20 mouse cellular contexts compared by ENCODE assay signal in genomic region chr8:122329072-122329471, GRCm38 (mm10). TPM values are rescaled to one million over a fixed set of nuclear protein-coding genes. Genes with fewer than 3 reads are reported as not detected.
A peak's percentile ranks its signal among the peaks of the same experiment; 100 is the strongest.
DNase-seq lines count a peak whose midpoint lies in the region; ATAC-seq and TF ChIP-seq lines count a peak whose summit lies in the region.
"Had no signal": no experiment of that assay in that cellular context is flagged by ENCODE, and none has a peak within 500 bp of the region (broad histone marks: within the 10 kb centered on the region; RNA-seq: fewer than 3 reads in every experiment).

No protein-coding gene starts in this region.

- H3K4me2 ChIP-seq in forebrain, embryonic 12.5 days, result no peak overlapping the region
- no peak overlapping the region for H3K4me2 ChIP-seq in forebrain, embryonic 13.5 days
- H3K4me2 ChIP-seq in hindbrain, embryonic 13.5 days, result no peak overlapping the region
- H3K4me2 ChIP-seq in midbrain, embryonic 14.5 days (ENCODE audit: low read length), result no peak overlapping the region
- H3K4me2 ChIP-seq: kidney, embryonic 15.5 days had no signal

- no peaks in the 10 kb centered on the region for H3K9me3 ChIP-seq in forebrain, embryonic 12.5 days
- no peaks in the 10 kb centered on the region for H3K9me3 ChIP-seq in forebrain, embryonic 13.5 days (replicated peaks)
- no peaks in the 10 kb centered on the region for H3K9me3 ChIP-seq in hindbrain, embryonic 13.5 days
- no peaks in the 10 kb centered on the region for H3K9me3 ChIP-seq in midbrain, embryonic 14.5 days (ENCODE audit: control insufficient read depth, low read length)
- H3K9me3 ChIP-seq: kidney, embryonic 15.5 days had no signal

- no peak for DNase-seq in left cerebral cortex, adult 2 months (ENCODE audit: extremely low spot score in 1 of 2, low spot score in 2 of 2)
- DNase-seq in left cerebral cortex, postnatal 14 days (ENCODE audit: low spot score in 2 of 2), result no peak
- DNase-seq in midbrain, embryonic 14.5 days, result no peak
- DNase-seq in embryo, embryonic 10 days (ENCODE audit: low spot score), result no peak
- no peak for DNase-seq in left cerebral cortex, adult 18-20 months (ENCODE audit: low spot score in 2 of 2)
- DNase-seq: adrenal gland, postnatal 25 days; B cell, adult 2 months; cerebellum, adult 2 months; lung, postnatal 14 days; right cerebral cortex, adult 18-20 months; thymus, postnatal 14 days had no signal

- no peak overlapping the region for H3K9ac ChIP-seq in forebrain, embryonic 12.5 days
- no peak overlapping the region for H3K9ac ChIP-seq in forebrain, embryonic 13.5 days
- 0 out of 2 replicates have a peak overlapping the region, but pooled peaks have one; percentile 20 for H3K9ac ChIP-seq in hindbrain, embryonic 13.5 days
- H3K9ac ChIP-seq in midbrain, embryonic 14.5 days (replicated peaks; ENCODE audit: low read length), result no peak overlapping the region
- H3K9ac ChIP-seq: kidney, embryonic 15.5 days had no signal

- 78% methylated on average over 6 of the region's 8 CpGs for WGBS in forebrain, embryonic 12.5 days
- 77% methylated on average over 8 of the region's 8 CpGs for WGBS in forebrain, embryonic 13.5 days
- WGBS in hindbrain, embryonic 13.5 days, result 73% methylated on average over 8 of the region's 8 CpGs
- 64% methylated on average over 8 of the region's 8 CpGs for whole genome bisulfite sequencing in midbrain, embryonic 14.5 days

- ATAC-seq in forebrain, embryonic 12.5 days (ENCODE audit: low FRiP score), result no peak
- no peak for ATAC-seq in forebrain, embryonic 13.5 days
- ATAC-seq in hindbrain, embryonic 13.5 days (ENCODE audit: low FRiP score), result no peak
- no peak for ATAC-seq in midbrain, embryonic 14.5 days (ENCODE audit: low FRiP score, low TSS enrichment)

- TF ChIP-seq CTCF in left cerebral cortex, adult 2 months (IDR thresholded peaks at IDR 0.05), result no peak

- intact Hi-C loops in left cerebral cortex, adult 2 months (cut with DNase I), result no loop called here
- intact Hi-C loops in left cerebral cortex, postnatal 14 days (cut with DNase I), result no loop called here

- H3K36me3 ChIP-seq in forebrain, embryonic 12.5 days (replicated peaks), result no peaks in the 10 kb centered on the region
- no peaks in the 10 kb centered on the region for H3K36me3 ChIP-seq in forebrain, embryonic 13.5 days (ENCODE audit: poor library complexity, severe bottlenecking)
- H3K36me3 ChIP-seq in hindbrain, embryonic 13.5 days, result no peaks in the 10 kb centered on the region
- H3K36me3 ChIP-seq in midbrain, embryonic 14.5 days (ENCODE audit: control insufficient read depth, insufficient read depth, low read length), result no peaks in the 10 kb centered on the region

- 0 out of 2 replicates have a peak overlapping the region, but pooled peaks have one; percentile 1 for H3K27ac ChIP-seq in forebrain, embryonic 12.5 days
- no peak overlapping the region for H3K27ac ChIP-seq in forebrain, embryonic 13.5 days
- 0 out of 2 replicates have a peak overlapping the region, but pooled peaks have one; percentile 15 for H3K27ac ChIP-seq in left cerebral cortex, adult 2 months
- H3K27ac ChIP-seq in hindbrain, embryonic 13.5 days, result peak overlapping the region; percentile 62; the same call in 1 of the 2 replicates
- H3K27ac ChIP-seq in midbrain, embryonic 14.5 days (replicated peaks; ENCODE audit: low read depth, low read length), result peak overlapping the region; percentile 72
- H3K27ac ChIP-seq: kidney, embryonic 15.5 days had no signal

- H3K27me3 ChIP-seq in forebrain, embryonic 12.5 days, result peaks cover 25% of the 10 kb centered on the region
- peaks cover 7% of the 10 kb centered on the region for H3K27me3 ChIP-seq in forebrain, embryonic 13.5 days
- peaks cover 16% of the 10 kb centered on the region for H3K27me3 ChIP-seq in hindbrain, embryonic 13.5 days
- H3K27me3 ChIP-seq in midbrain, embryonic 14.5 days (ENCODE audit: control insufficient read depth, insufficient read depth, low read length), result peaks cover 2% of the 10 kb centered on the region; the same call in 1 of the 2 replicates

- H3K4me3 ChIP-seq in forebrain, embryonic 12.5 days (replicated peaks), result no peak overlapping the region
- no peak overlapping the region for H3K4me3 ChIP-seq in forebrain, embryonic 13.5 days
- H3K4me3 ChIP-seq in left cerebral cortex, adult 2 months, result no peak overlapping the region
- H3K4me3 ChIP-seq in hindbrain, embryonic 13.5 days, result no peak overlapping the region
- no peak overlapping the region for H3K4me3 ChIP-seq in midbrain, embryonic 14.5 days (replicated peaks; ENCODE audit: low read depth, low read length)
- H3K4me3 ChIP-seq: kidney, embryonic 15.5 days had no signal

- H3K4me1 ChIP-seq in forebrain, embryonic 12.5 days, result peaks cover 45% of the 10 kb centered on the region
- peaks cover 17% of the 10 kb centered on the region for H3K4me1 ChIP-seq in forebrain, embryonic 13.5 days
- peaks cover 64% of the 10 kb centered on the region for H3K4me1 ChIP-seq in hindbrain, embryonic 13.5 days (replicated peaks)
- H3K4me1 ChIP-seq in midbrain, embryonic 14.5 days (ENCODE audit: control insufficient read depth, insufficient read depth, low read length), result peaks cover 40% of the 10 kb centered on the region

RNA-seq across cellular contexts. Expression of gene Trhr2, which starts 31.5 kb away (rescaled TPM):
- not detected in 2 replicates for polyA plus RNA-seq in forebrain, embryonic 12.5 days (2016; fragmentation: Nextera tagmentation; extraction: Ambion mirVana)
- not detected in 2 replicates for polyA plus RNA-seq in forebrain, embryonic 13.5 days (2015; fragmentation: Nextera tagmentation; extraction: Ambion mirVana)
- total RNA-seq in left cerebral cortex, adult 2 months (2021), result 10 to 100 TPM in 1 of 2 experiments, 1 to 10 TPM in 1; 7.1 to 11.4 TPM
- 1 to 10 TPM; 2.3 to 3.0 TPM for total RNA-seq in left cerebral cortex, postnatal 14 days (2021)
- not detected in 2 replicates for polyA plus RNA-seq in hindbrain, embryonic 13.5 days (2015; fragmentation: Nextera tagmentation; extraction: Ambion mirVana)
- not detected in 2 replicates for polyA plus RNA-seq in midbrain, embryonic 14.5 days (2014; fragmentation: Nextera tagmentation; extraction: Ambion mirVana)
- 1 to 10 TPM; 8.0 to 8.5 TPM for total RNA-seq in left cerebral cortex, adult 18-20 months (2021)
- total RNA-seq: adrenal gland, postnatal 25 days; ES-E14; neutrophil, adult 5-6 weeks had no signal
- polyA plus RNA-seq: forebrain, embryonic 11.5 days; heart, postnatal 0 days; kidney, embryonic 15.5 days; limb, embryonic 11.5 days had no signal

RNA-seq across cellular contexts. Expression of gene Zfpm1, which starts 47.1 kb away (rescaled TPM):
- 0.82 and 1.2 TPM in 2 replicates for polyA plus RNA-seq in forebrain, embryonic 12.5 days (2016; fragmentation: Nextera tagmentation; extraction: Ambion mirVana)
- 0.48 and 0.49 TPM in 2 replicates for polyA plus RNA-seq in forebrain, embryonic 13.5 days (2015; fragmentation: Nextera tagmentation; extraction: Ambion mirVana)
- total RNA-seq in left cerebral cortex, adult 2 months (2021), result 10 to 100 TPM; 39.5 to 42.1 TPM
- total RNA-seq in left cerebral cortex, postnatal 14 days (2021), result 10 to 100 TPM; 20.4 to 25.2 TPM
- 1.4 and 1.5 TPM in 2 replicates for polyA plus RNA-seq in hindbrain, embryonic 13.5 days (2015; fragmentation: Nextera tagmentation; extraction: Ambion mirVana)
- polyA plus RNA-seq in midbrain, embryonic 14.5 days (2014; fragmentation: Nextera tagmentation; extraction: Ambion mirVana), result 2.3 TPM in 2 replicates
- 10 to 100 TPM; 35.6 to 37.5 TPM for total RNA-seq in left cerebral cortex, adult 18-20 months (2021)

RNA-seq across cellular contexts. Expression of gene Zc3h18, which starts 47.3 kb away (rescaled TPM):
- 71.8 and 75.5 TPM in 2 replicates for polyA plus RNA-seq in forebrain, embryonic 12.5 days (2016; fragmentation: Nextera tagmentation; extraction: Ambion mirVana)
- polyA plus RNA-seq in forebrain, embryonic 13.5 days (2015; fragmentation: Nextera tagmentation; extraction: Ambion mirVana), result 47.4 and 52.2 TPM in 2 replicates
- total RNA-seq in left cerebral cortex, adult 2 months (2021), result 10 to 100 TPM; 42.3 to 45.0 TPM
- 10 to 100 TPM; 36.0 to 39.4 TPM for total RNA-seq in left cerebral cortex, postnatal 14 days (2021)
- 38.0 and 38.5 TPM in 2 replicates for polyA plus RNA-seq in hindbrain, embryonic 13.5 days (2015; fragmentation: Nextera tagmentation; extraction: Ambion mirVana)
- 22.4 and 27.9 TPM in 2 replicates for polyA plus RNA-seq in midbrain, embryonic 14.5 days (2014; fragmentation: Nextera tagmentation; extraction: Ambion mirVana)
- total RNA-seq in left cerebral cortex, adult 18-20 months (2021), result 10 to 100 TPM; 41.2 to 42.4 TPM
